Mouse (Mus musculus) gastrocnemius, postnatal 25 days (tissue): ENCODE results near the gene Hddc2. TPM values are rescaled to one million over a fixed set of nuclear protein-coding genes. Genes with fewer than 3 reads are reported as not detected.
"Not testable (repeated sequence)": the region's sequence is repeated elsewhere in the genome, so short reads cannot be mapped to it uniquely, and the experiment has no call there.

Source experiments
- DNase-seq: peaks from one replicate; pipeline ENCODE4 v3.0.0; 2022
- total RNA-seq, 2 experiments: library from RNA; stranded (reverse); gene quantifications; 1 replicate in 1 of 2; 2 replicates in 1 of 2; pipeline ENCODE4 v1.2.3; 2021

The Hddc2 gene
- total RNA-seq, 2 experiments from 2014 or later = 14.2 to 14.4 TPM

GRCm38 (mm10) chr10:31352845-31353427 is 39.8 kb downstream of the Hddc2 start:
- DNase-seq = no peak

- no peak for DNase-seq
Observed at GRCm38 (mm10) chr10:31354141-31354540, 41.0 kb downstream of the Hddc2 start.

GRCm38 (mm10) chr10:31354886-31355461 is 41.8 kb downstream of the Hddc2 start:
- DNase-seq = no peak

- DNase-seq = no peak
Observed at GRCm38 (mm10) chr10:31359749-31360148, 46.6 kb downstream of the Hddc2 start.

- DNase-seq = not testable (repeated sequence)
Observed at GRCm38 (mm10) chr10:31370200-31370599, 57.0 kb downstream of the Hddc2 start.

Other genes starting within 250 kb of the Hddc2 start
- gene Tpd52l1, start 132.6 kb downstream of the Hddc2 start, total RNA-seq = 10 to 100 TPM; 15.9 to 19.7 TPM